Mouse (Mus musculus) CH12.LX (cell line): ENCODE results near the gene Neu4. TPM values are rescaled to one million over a fixed set of nuclear protein-coding genes. Genes with fewer than 3 reads are reported as not detected.

Experiments used
- DNase-seq: peaks from one replicate; pipeline ENCODE4 v3.0.0-alpha.2; 2013; ENCODE audit errors: extremely low read depth
- H3K27ac ChIP-seq: 2 replicates; pipeline ENCODE4 v1.5.1; 2012; ENCODE audit warnings: low read depth, mild to moderate bottlenecking, control low read depth, moderate library complexity; ENCODE audit not compliant: insufficient read depth
- H3K27me3 ChIP-seq: replicated peaks from 2 replicates; pipeline ENCODE3; 2012; ENCODE audit warnings: inconsistent platforms
- H3K36me3 ChIP-seq, 2 experiments: replicated peaks in 1 of 2; 2 replicates each; pipeline versions ENCODE3 to v1.6.1; 2012; ENCODE audit warnings: inconsistent platforms in 1 of 2, low read length in 1 of 2, mild to moderate bottlenecking in 1 of 2, mixed read lengths in 1 of 2, moderate library complexity in 1 of 2; ENCODE audit not compliant: control insufficient read depth in 1 of 2, insufficient read depth in 1 of 2
- H3K4me1 ChIP-seq, 2 experiments: 2 replicates each; pipeline ENCODE4 v1.6.1; 2012; ENCODE audit warnings: inconsistent platforms in 1 of 2, moderate library complexity in 1 of 2; ENCODE audit not compliant: insufficient read depth in 2 of 2, control insufficient read depth in 1 of 2
- H3K4me2 ChIP-seq: 2 replicates; pipeline ENCODE4 v1.6.1; 2012; ENCODE audit warnings: low read depth, mild to moderate bottlenecking, control low read depth; ENCODE audit not compliant: poor library complexity, insufficient read depth, severe bottlenecking
- H3K4me3 ChIP-seq, 3 experiments: fragments of 150-350 bp in 1 of 3; sonication (generic) in 1 of 3; replicated peaks in 1 of 3; 2 replicates each; pipeline versions ENCODE3 to v1.5.1; 2011 to 2012; ENCODE audit warnings: low read depth in 2 of 3, low read length in 2 of 3, mild to moderate bottlenecking in 2 of 3, moderate library complexity in 2 of 3, control low read depth in 1 of 3, improper control_type of control experiment in 1 of 3, inconsistent platforms in 1 of 3, mixed read lengths in 1 of 3; ENCODE audit not compliant: poor library complexity in 1 of 3
- H3K79me2 ChIP-seq: replicated peaks from 2 replicates; pipeline ENCODE4 v1.6.1; 2012; ENCODE audit warnings: mild to moderate bottlenecking, moderate library complexity; ENCODE audit not compliant: control insufficient read depth, poor library complexity, insufficient read depth, severe bottlenecking; ENCODE audit errors: extremely low read depth
- H3K9ac ChIP-seq: 2 replicates; pipeline ENCODE4 v1.6.1; 2012; ENCODE audit warnings: low read depth, mild to moderate bottlenecking, control low read depth, moderate library complexity; ENCODE audit not compliant: insufficient read depth
- H3K9me3 ChIP-seq: replicated peaks from 2 replicates; pipeline ENCODE3; 2012; ENCODE audit warnings: low read length, inconsistent platforms, mixed read lengths
- CHD1 ChIP-seq: IDR thresholded peaks from 2 replicates; pipeline ENCODE4 v1.6.1; 2012; ENCODE audit warnings: low read depth, low read length, improper control_type of control experiment, inconsistent platforms
- CHD2 ChIP-seq: IDR thresholded peaks from 2 replicates; pipeline ENCODE4 v1.6.1; 2011; ENCODE audit warnings: low read length, improper control_type of control experiment
- CTCF ChIP-seq, 2 experiments: IDR thresholded peaks in 1 of 2; conservative IDR thresholded peaks in 1 of 2; 2 replicates each; pipeline ENCODE4 v1.5.1; 2011 to 2012; ENCODE audit warnings: low read depth in 2 of 2, low read length in 2 of 2, improper control_type of control experiment in 1 of 2, inconsistent platforms in 1 of 2, mild to moderate bottlenecking in 1 of 2, moderate library complexity in 1 of 2
- E2F4 ChIP-seq: IDR thresholded peaks from 2 replicates; pipeline ENCODE4 v1.6.1; 2011; ENCODE audit warnings: low read depth, low read length, improper control_type of control experiment; ENCODE audit not compliant: insufficient replicate concordance
- ELF1 ChIP-seq: IDR thresholded peaks from 2 replicates; pipeline ENCODE4 v1.6.1; 2014; ENCODE audit warnings: low read depth, mild to moderate bottlenecking, inconsistent platforms, low read length, improper control_type of control experiment
- EP300 ChIP-seq: IDR thresholded peaks from 2 replicates; pipeline ENCODE4 v1.6.1; 2011; ENCODE audit warnings: low read length, improper control_type of control experiment
- ETS1 ChIP-seq: conservative IDR thresholded peaks from 2 replicates; pipeline ENCODE4 v1.6.1; 2012; ENCODE audit warnings: low read depth, mild to moderate bottlenecking, inconsistent platforms, low read length, improper control_type of control experiment, moderate library complexity
- GABPA ChIP-seq: IDR thresholded peaks from 2 replicates; pipeline ENCODE4 v1.6.1; 2012; ENCODE audit warnings: low read depth, low read length, improper control_type of control experiment, inconsistent platforms; ENCODE audit not compliant: insufficient replicate concordance
- HCFC1 ChIP-seq: IDR thresholded peaks from 2 replicates; pipeline ENCODE4 v1.6.1; 2012; ENCODE audit warnings: low read depth, mild to moderate bottlenecking, inconsistent platforms, low read length, improper control_type of control experiment
- IRF4 ChIP-seq: IDR thresholded peaks from 2 replicates; pipeline ENCODE4 v1.6.1; 2014; ENCODE audit warnings: low read depth, mild to moderate bottlenecking, inconsistent platforms, low read length, improper control_type of control experiment
- JUN ChIP-seq: IDR thresholded peaks from 2 replicates; pipeline ENCODE4 v1.6.1; 2011; ENCODE audit warnings: low read depth, mild to moderate bottlenecking, low read length, improper control_type of control experiment, moderate library complexity; ENCODE audit not compliant: insufficient read depth
- JUND ChIP-seq: conservative IDR thresholded peaks from 2 replicates; pipeline ENCODE4 v1.6.1; 2011; ENCODE audit warnings: low read depth, low read length, improper control_type of control experiment
- KAT2A ChIP-seq: IDR thresholded peaks from 2 replicates; pipeline ENCODE4 v1.6.1; 2012; ENCODE audit warnings: low read length, improper control_type of control experiment, inconsistent platforms; ENCODE audit not compliant: insufficient replicate concordance
- MAFK ChIP-seq: IDR thresholded peaks from 2 replicates; pipeline ENCODE4 v1.6.1; 2011; ENCODE audit warnings: low read length, improper control_type of control experiment; ENCODE audit not compliant: insufficient replicate concordance
- MAX ChIP-seq: IDR thresholded peaks from 2 replicates; pipeline ENCODE4 v1.6.1; 2011; ENCODE audit warnings: low read length, improper control_type of control experiment
- MEF2A ChIP-seq: IDR thresholded peaks from 2 replicates; pipeline ENCODE4 v1.6.1; 2014; ENCODE audit warnings: low read depth, mild to moderate bottlenecking, inconsistent platforms, low read length, improper control_type of control experiment, borderline replicate concordance
- NELFE ChIP-seq: IDR thresholded peaks from 2 replicates; pipeline ENCODE4 v1.6.1; 2011; ENCODE audit warnings: low read depth, low read length, improper control_type of control experiment
- NRF1 ChIP-seq: IDR thresholded peaks from 2 replicates; pipeline ENCODE4 v1.6.1; 2014; ENCODE audit warnings: low read depth, mild to moderate bottlenecking, inconsistent platforms, low read length, improper control_type of control experiment, moderate library complexity
- PAX5 ChIP-seq: IDR thresholded peaks from 2 replicates; pipeline ENCODE4 v1.6.1; 2012; ENCODE audit warnings: low read length, inconsistent platforms, mixed read lengths
- POLR2A ChIP-seq: IDR thresholded peaks from 2 replicates; pipeline ENCODE4 v1.6.1; 2011; ENCODE audit warnings: low read depth, mild to moderate bottlenecking, improper control_type of control experiment, low read length
- RAD21 ChIP-seq: IDR thresholded peaks from 2 replicates; pipeline ENCODE4 v1.6.1; 2011; ENCODE audit warnings: low read depth, mild to moderate bottlenecking, low read length, improper control_type of control experiment, moderate library complexity
- RCOR1 ChIP-seq: conservative IDR thresholded peaks from 2 replicates; pipeline ENCODE4 v1.6.1; 2012; ENCODE audit warnings: low read depth, mild to moderate bottlenecking, inconsistent platforms, low read length, improper control_type of control experiment
- SIN3A ChIP-seq: IDR thresholded peaks from 2 replicates; pipeline ENCODE4 v1.6.1; 2012; ENCODE audit warnings: low read length, improper control_type of control experiment, inconsistent platforms
- SMC3 ChIP-seq: IDR thresholded peaks from 2 replicates; pipeline ENCODE4 v1.6.1; 2011; ENCODE audit warnings: low read depth, low read length, improper control_type of control experiment
- TBP ChIP-seq: conservative IDR thresholded peaks from 2 replicates; pipeline ENCODE4 v1.6.1; 2011; ENCODE audit warnings: low read depth, low read length, improper control_type of control experiment
- TCF12 ChIP-seq: IDR thresholded peaks from 2 replicates; pipeline ENCODE4 v1.6.1; 2014; ENCODE audit warnings: low read depth, mild to moderate bottlenecking, inconsistent platforms, low read length, improper control_type of control experiment
- UBTF ChIP-seq: IDR thresholded peaks from 2 replicates; pipeline ENCODE4 v1.6.1; 2012; ENCODE audit warnings: low read depth, mild to moderate bottlenecking, inconsistent platforms, low read length, improper control_type of control experiment, moderate library complexity
- USF1 ChIP-seq: IDR thresholded peaks from 2 replicates; pipeline ENCODE4 v1.6.1; 2014; ENCODE audit warnings: low read depth, mild to moderate bottlenecking, inconsistent platforms, low read length, improper control_type of control experiment
- USF2 ChIP-seq: conservative IDR thresholded peaks from 2 replicates; pipeline ENCODE4 v1.6.1; 2011; ENCODE audit warnings: low read depth, low read length, improper control_type of control experiment
- ZC3H11A ChIP-seq: IDR thresholded peaks from 2 replicates; pipeline ENCODE4 v1.6.1; 2012; ENCODE audit warnings: low read depth, mild to moderate bottlenecking, inconsistent platforms, low read length, improper control_type of control experiment
- ZKSCAN1 ChIP-seq: IDR thresholded peaks from 2 replicates; pipeline ENCODE4 v1.6.1; 2012; ENCODE audit warnings: low read depth, inconsistent platforms, low read length, improper control_type of control experiment, borderline replicate concordance
- ZMIZ1 ChIP-seq: IDR thresholded peaks from 2 replicates; pipeline ENCODE4 v1.6.1; 2012; ENCODE audit warnings: low read depth, mild to moderate bottlenecking, inconsistent platforms, low read length, improper control_type of control experiment
- ZNF384 ChIP-seq: IDR thresholded peaks from 2 replicates; pipeline ENCODE4 v1.6.1; 2012; ENCODE audit warnings: low read depth, low read length, improper control_type of control experiment, inconsistent platforms
- dilution Hi-C: fragments of 300-500 bp; cut with MboI; formaldehyde crosslinking; loops from 2 replicates; pipeline ENCODE4 v1.14.3; 2020; ENCODE audit warnings: low sequenced_read_pairs; ENCODE audit not compliant: extremely low pct_unique_long_range_greater_than_20kb, extremely low pct_ligation_motif_present
- in situ Hi-C: fragments of 300-500 bp; cut with MboI; formaldehyde crosslinking; loops from 3 replicates; pipeline ENCODE4 v1.14.3; 2019; ENCODE audit warnings: low sequenced_read_pairs, low pct_ligation_motif_present, low pct_unique_long_range_greater_than_20kb, mixed read lengths
- polyA plus RNA-seq: library from polyadenylated mRNA; unstranded; fragments of >175 nt; gene quantifications from 2 replicates; pipeline ENCODE4 v1.2.1, GENCODE M21; 2012; ENCODE audit warnings: low read depth; ENCODE audit not compliant: insufficient read length
- total RNA-seq, 2 experiments: library from RNA; depleted of rRNA; stranded (reverse); fragments of 300-350 nt in 1 of 2; fragments of >200 nt in 1 of 2; gene quantifications; 2 replicates each; pipeline ENCODE4 v1.2.3; 2012 to 2014

Gene Neu4
- total and polyA plus RNA-seq, 3 experiments, result not detected

- TF ChIP-seq GABPA (no peak), TBP (no peak), HCFC1 (no peak), IRF4 (peak; percentile 66; the same call in 1 of the 2 replicates), ZNF384 (peak; percentile 3; the same call in 1 of the 2 replicates), MEF2A (peak; percentile 93), ZMIZ1 (no peak)
Measured at GRCm38 (mm10) chr1:94051104-94051503, 30.9 kb downstream of the Neu4 start (continued).

- peaks cover 0 to 10% of the 10 kb centered on the region in 2 experiments for H3K36me3 ChIP-seq
- peaks cover 19 to 74% of the 10 kb centered on the region in 2 experiments for H3K4me1 ChIP-seq
- H3K9me3 ChIP-seq, result no peaks in the 10 kb centered on the region
- H3K27me3 ChIP-seq, result no peaks in the 10 kb centered on the region
- peak within 1 kb of the TSS; percentile 57 to 67 (median 66) for H3K4me3 ChIP-seq
- DNase-seq, result peak; percentile 78
- H3K4me2 ChIP-seq, result peak within 1 kb of the TSS; percentile 59
- H3K79me2 ChIP-seq, result peaks cover 11% of the 10 kb centered on the region
- in situ Hi-C loops, result no loop called here
- dilution Hi-C loops, result no loop called here
- peak within 1 kb of the TSS; percentile 24 for H3K9ac ChIP-seq
- peak within 1 kb of the TSS; percentile 65 for H3K27ac ChIP-seq
- TF ChIP-seq SIN3A (no peak), EP300 (no peak), CHD1 (no peak), JUND (no peak), E2F4 (no peak), ELF1 (no peak), NRF1 (no peak), RAD21 (no peak), PAX5 (no peak), MAFK (no peak), RCOR1 (no peak), NELFE (peak; percentile 46), JUN (no peak), POLR2A (peak; percentile 85), ZKSCAN1 (no peak), TBP (peak; percentile 82; the same call in 1 of the 2 replicates), ETS1 (no peak), IRF4 (no peak), CTCF (conservative IDR thresholded peaks at IDR 0.05 in 1 of 2, IDR thresholded peaks at IDR 0.05 in 1 of 2; ENCODE audit: low read depth in 2 of 2, low read length in 2 of 2) (no peak), UBTF (no peak; the same call in 1 of the 2 replicates), MEF2A (no peak), ZMIZ1 (no peak), USF1 (no peak), CHD2 (peak; percentile 93), USF2 (no peak), SMC3 (no peak), KAT2A (no peak), ZC3H11A (no peak), HCFC1 (no peak), TCF12 (peak; percentile 76), MAX (no peak)
Measured at GRCm38 (mm10) chr1:94052373-94052772, 32.1 kb downstream of the Neu4 start, which contains the start of gene Pdcd1. Gene Pdcd1, minus strand, starts transcription at chr1:94052553.
